Mouse (Mus musculus): ENCODE measurements around the gene Slc8a2.

DNA sequence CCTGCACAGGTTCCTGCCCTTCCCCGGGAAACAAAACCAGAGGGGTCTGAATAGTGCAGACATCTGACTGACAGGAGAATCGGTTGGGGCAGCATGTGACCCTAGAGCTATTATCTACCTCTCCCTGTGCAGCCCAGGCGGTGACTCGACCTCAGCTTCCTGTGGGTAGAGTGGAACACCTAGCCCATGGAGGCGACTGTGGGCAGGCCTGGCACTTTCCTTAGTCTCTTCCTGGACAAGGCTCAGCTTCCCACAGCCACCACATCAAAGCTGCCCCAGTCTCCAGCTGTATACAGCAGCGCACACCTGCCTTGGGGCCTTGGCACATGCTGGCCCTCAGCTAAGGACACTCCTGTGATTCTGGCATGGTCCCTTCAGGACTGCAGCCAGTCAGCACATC, 71.5 kb downstream of the Slc8a2 start:
- TF ChIP-seq CTCF (IDR thresholded peaks at IDR 0.05; ENCODE audit: low read depth): no peak
- TF ChIP-seq EP300 (IDR thresholded peaks at IDR 0.05; ENCODE audit: low read depth): no peak
